Mouse (Mus musculus) G1E (cell line): ENCODE results near the gene Yipf4.

Experiments
- CTCF ChIP-seq: IDR thresholded peaks from 2 replicates; pipeline ENCODE4 v1.5.1; 2012; ENCODE audit warnings: low read depth, low read length, inconsistent platforms, mixed read lengths
- GATA1 ChIP-seq: IDR thresholded peaks from 2 replicates; pipeline ENCODE4 v1.6.1; 2012; ENCODE audit warnings: borderline replicate concordance, low read length, inconsistent platforms, mixed read lengths
- POLR2AphosphoS5 ChIP-seq: IDR thresholded peaks from 2 replicates; pipeline ENCODE4 v1.6.1; 2012; ENCODE audit warnings: low read depth, low read length, inconsistent platforms; ENCODE audit not compliant: insufficient replicate concordance
- TAL1 ChIP-seq: conservative IDR thresholded peaks from 2 replicates; pipeline ENCODE4 v1.6.1; 2012; ENCODE audit warnings: low read depth, low read length, inconsistent platforms, mixed read lengths

GRCm38 (mm10) chr17:74456825-74457224, 32.5 kb upstream of the Yipf4 start:
- TF ChIP-seq CTCF, result no peak
- no peak for TF ChIP-seq GATA1
- TF ChIP-seq TAL1, result no peak
- TF ChIP-seq POLR2AphosphoS5, result no peak
